Mouse (Mus musculus): ENCODE data around the gene Sardh.

The Sardh gene

GRCm38 (mm10) chr2:27248211-27248610, at the start of gene Sardh:
TSS of gene Sardh (minus strand) at chr2:27248337.
- no peak for ATAC-seq (ENCODE audit: low TSS enrichment)

- no peak for ATAC-seq (ENCODE audit: low TSS enrichment)
Measured at GRCm38 (mm10) chr2:27296656-27297406, 48.7 kb upstream of the Sardh start.

DNA sequence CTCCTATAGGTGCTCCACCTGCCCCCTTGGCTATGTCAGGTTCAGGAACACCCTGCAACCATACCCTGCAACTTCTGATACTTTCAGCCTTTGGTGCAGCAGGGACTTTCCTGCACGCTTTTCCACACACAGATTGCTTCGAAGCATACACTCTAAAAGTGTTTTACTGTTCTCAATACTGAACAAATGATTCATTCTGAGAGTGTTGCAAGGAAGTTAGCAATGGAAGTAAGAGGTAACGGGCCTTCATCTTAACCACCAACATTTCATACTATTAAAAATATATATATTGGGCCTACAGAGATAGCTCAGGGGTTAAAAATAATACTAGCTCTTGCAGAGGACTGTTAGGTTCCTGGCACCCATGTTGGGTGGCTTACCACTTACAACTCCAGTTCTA, 46.6 kb upstream of the Sardh start:
- no peak for ATAC-seq (ENCODE audit: low TSS enrichment)

DNA sequence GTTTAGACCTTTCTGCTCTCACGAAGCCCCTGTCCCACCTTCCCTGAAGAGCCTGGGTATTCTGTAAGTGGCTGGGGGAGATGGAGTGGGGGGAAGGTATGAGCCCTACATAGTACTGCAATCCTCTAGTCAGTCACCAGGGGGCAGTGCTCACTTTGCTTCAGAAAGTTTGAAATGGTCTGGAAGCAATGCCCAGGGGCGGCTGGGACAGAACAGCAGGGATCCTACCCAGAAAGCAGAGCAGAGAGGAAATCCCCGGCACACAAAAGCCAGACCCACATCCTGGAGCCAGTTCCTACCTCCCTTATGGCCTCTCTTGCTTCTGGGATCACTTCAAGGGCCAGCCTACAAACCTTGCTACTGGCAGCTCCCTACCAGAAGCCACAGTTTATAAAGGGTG, 40.9 kb upstream of the Sardh start:
- ATAC-seq (ENCODE audit: low TSS enrichment), result peak; percentile 57

DNA sequence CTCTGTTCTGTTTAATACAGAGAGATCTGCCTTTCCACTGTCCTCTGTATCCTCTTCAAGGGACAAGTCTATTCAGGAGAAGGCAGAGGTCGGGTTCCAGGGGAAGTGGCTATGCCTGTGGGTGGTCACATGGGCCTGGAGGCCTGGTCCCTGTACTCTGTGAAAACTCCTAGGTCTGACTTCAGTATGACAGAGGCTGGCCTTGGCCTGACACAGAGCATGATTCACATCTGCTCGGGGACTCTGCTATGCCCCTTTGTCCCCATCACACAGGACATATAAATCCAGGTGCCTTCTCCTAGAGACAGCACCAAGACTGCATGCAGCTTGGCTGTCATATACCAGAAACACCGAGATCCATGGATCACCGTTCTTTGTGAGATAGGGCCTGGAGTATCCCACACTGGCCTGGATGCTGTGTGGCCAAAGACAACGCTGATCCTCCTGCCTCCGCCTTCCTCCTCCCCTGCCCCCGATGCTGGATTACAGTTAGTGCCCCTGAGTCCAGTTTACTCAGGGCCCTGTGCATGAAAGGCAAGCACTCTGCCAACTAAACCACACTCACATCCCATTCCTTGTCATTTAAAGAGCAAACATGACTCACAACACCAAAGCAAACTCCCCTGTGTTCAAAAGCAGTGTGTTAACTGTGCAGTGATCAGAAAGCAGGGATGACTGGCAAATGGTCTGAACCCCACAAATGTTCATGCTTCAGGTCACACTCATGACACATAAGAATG, 39.0 kb upstream of the Sardh start:
- ATAC-seq (ENCODE audit: low TSS enrichment), result no peak

- no peak for ATAC-seq (ENCODE audit: low TSS enrichment)
Measured at GRCm38 (mm10) chr2:27284441-27284840, 36.3 kb upstream of the Sardh start.

- ATAC-seq (ENCODE audit: low TSS enrichment), result no peak
Measured at GRCm38 (mm10) chr2:27281771-27282170, 33.6 kb upstream of the Sardh start.

GRCm38 (mm10) chr2:27280920-27281611, 32.9 kb upstream of the Sardh start:
- peak; percentile 55; the same call in 1 of the 2 replicates for ATAC-seq (ENCODE audit: low TSS enrichment)

DNA sequence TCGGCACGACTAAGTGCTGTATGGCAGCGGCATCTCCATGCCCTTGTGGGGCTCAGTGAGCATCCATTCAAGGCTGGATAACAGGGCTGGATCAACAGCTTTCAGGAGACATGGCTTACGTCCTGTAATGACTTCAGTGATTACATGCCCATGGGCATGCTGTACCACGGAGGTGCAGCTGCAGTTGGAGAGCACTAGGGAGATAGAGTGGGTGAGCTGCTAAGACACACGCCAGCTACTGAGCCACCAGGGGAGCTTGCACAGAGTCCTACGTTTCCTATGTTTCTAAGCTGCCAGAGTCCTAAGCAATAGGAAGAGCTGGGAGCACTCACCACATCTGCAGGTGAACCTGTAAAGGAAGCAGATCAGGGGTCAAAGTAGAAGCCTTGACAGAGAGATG, 30.7 kb upstream of the Sardh start:
- peak; percentile 62; the same call in 1 of the 2 replicates for ATAC-seq (ENCODE audit: low TSS enrichment)

GRCm38 (mm10) chr2:27268325-27268724, 20.2 kb upstream of the Sardh start:
- ATAC-seq (ENCODE audit: low TSS enrichment), result no peak

- ATAC-seq (ENCODE audit: low TSS enrichment), result no peak
Measured at GRCm38 (mm10) chr2:27265819-27266218, 17.7 kb upstream of the Sardh start.

DNA sequence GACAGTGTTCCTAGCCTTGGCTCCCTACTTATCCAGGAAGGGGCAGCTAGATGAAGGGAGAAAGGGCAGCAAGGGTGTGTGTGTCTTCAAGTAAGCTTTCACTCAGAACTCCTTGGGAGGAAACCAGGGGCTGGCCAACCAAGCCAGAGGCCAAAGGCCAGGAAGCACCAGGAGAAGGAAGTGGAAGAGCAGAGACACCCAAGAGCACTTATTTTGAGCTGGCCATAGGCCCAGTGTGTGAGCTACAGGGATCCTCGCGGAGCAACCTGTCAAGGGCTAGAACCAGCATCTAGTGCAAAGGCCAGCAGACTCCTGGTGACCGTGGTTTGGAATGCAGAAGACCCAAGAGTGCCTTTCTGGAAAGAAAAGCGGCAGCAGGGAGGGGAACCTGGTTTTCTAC, 14.8 kb upstream of the Sardh start:
- no peak for ATAC-seq (ENCODE audit: low TSS enrichment)

GRCm38 (mm10) chr2:27251434-27251833, 3.3 kb upstream of the Sardh start:
- ATAC-seq (ENCODE audit: low TSS enrichment), result no peak

DNA sequence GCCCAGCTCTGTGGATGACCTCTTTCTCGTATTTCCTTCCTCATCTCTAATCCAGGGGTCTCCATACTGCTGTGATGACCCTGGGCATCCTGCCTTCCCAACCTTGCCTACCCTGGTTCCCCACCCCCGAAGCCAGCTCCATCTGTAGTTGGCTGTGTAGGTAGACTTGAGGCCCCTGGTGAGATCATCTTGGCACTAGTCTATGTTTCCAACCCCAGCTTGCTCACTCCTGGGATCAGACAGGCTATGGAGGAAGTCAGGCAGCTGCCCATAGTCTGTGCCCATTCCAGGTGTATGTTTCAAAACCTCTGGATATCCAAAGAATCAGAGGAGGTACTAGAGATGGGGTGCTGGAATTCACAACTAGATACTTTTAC, 662 bp downstream of the Sardh start:
- 0 out of 2 replicates have a peak, but pooled peaks have one; percentile 16 for ATAC-seq (ENCODE audit: low TSS enrichment)

DNA sequence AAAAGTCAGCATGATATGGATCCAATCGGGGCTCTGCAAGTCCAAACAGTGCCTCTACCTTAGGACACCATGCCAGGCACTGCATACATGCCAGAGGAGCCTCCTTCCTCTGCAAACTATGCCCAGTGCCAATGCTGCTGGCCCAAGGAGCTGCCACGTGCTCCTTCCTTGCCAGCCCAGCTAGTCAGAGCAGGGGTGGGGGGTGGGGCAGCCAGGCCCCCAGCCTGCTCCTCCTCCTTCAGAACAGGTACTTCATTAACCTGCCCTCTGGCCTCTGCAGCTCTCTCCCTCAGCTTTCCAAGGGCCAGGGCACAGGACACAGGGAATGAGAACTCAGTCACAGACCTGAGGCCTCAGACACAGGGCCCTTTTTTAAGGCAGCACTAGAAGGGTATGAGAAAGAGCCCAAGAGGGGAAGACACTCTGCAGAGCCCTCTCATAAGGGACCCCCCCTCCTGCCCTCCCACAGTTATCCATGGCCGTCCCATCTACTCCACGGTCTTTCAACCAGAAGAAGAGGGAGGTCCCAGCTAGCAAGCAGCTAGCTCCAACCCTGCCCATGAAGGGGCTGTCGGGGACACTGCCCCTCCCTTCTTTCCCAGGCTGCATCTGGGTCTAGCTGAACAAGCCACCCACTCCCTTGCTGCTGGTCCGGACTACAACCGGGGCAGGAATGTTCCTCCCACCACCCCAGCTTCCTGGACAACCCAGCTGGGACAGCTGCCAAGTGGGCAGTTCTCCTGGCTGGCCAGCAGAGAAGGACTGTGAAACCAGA, 1.2 kb downstream of the Sardh start:
- peak; percentile 91 for ATAC-seq (ENCODE audit: low TSS enrichment)

DNA sequence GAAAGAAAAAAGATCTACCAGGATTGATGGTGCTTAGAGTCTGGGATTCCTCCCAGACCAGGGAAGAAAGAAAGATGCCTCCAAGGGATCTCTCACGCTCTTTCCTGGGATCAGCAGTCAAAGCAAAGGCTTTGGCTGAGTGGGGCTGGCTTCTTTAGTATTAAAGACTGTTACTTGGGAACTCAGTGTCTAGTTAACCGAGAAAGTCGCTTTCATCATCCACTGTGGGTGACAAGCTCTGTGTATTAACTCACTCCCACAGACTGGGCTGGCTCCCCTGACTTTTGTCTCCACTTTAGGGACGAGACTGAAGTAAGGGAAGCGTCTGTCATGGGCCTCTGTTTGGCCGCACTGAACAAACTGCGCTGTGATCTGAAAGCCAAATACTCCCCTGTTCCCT, 2.2 kb downstream of the Sardh start:
- ATAC-seq (ENCODE audit: low TSS enrichment), result no peak

GRCm38 (mm10) chr2:27237342-27237741, 10.8 kb downstream of the Sardh start:
- ATAC-seq (ENCODE audit: low TSS enrichment), result 0 out of 2 replicates have a peak, but pooled peaks have one; percentile 17

DNA sequence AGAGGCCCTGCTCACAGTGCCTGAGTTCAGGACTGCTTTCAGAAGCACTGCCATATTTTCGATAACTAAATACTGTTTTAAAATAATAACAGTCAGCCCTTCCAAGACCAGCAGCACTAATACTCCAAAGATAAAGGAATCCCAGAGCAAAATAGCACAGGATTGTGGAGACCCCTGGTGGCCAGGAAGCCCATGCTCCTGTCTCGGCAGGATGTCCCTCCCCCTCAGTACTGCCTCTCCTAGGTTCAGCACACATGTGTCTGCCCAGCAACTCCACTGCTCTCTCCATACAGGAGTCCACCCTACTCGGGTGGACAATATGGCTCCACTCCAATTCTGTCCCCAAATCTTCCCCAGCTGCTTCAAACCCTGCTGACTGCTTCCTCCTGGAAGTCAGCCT, 12.4 kb downstream of the Sardh start:
- ATAC-seq (ENCODE audit: low TSS enrichment), result peak; percentile 58

DNA sequence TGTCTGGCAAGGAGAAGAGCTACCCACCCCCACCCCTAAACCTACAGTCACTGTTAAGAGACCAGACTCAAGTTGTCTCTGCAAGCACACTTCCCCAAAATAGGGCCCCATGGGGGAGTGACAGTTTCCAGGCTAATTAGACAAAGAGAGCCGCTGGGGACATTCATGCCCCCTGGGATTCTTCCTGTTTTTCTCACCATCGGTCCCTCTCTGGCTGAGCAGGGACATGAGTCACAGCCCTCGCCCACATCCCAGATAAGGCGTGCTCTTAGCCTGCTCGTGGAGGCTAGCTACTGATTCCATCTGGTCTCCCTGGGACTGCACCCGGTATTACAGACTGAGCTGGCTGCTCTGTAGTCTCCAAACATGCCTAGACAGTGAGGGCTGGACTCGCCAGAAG, 15.8 kb downstream of the Sardh start:
- ATAC-seq (ENCODE audit: low TSS enrichment), result peak; percentile 70

GRCm38 (mm10) chr2:27229481-27230105, 18.5 kb downstream of the Sardh start:
- ATAC-seq (ENCODE audit: low TSS enrichment), result no peak

DNA sequence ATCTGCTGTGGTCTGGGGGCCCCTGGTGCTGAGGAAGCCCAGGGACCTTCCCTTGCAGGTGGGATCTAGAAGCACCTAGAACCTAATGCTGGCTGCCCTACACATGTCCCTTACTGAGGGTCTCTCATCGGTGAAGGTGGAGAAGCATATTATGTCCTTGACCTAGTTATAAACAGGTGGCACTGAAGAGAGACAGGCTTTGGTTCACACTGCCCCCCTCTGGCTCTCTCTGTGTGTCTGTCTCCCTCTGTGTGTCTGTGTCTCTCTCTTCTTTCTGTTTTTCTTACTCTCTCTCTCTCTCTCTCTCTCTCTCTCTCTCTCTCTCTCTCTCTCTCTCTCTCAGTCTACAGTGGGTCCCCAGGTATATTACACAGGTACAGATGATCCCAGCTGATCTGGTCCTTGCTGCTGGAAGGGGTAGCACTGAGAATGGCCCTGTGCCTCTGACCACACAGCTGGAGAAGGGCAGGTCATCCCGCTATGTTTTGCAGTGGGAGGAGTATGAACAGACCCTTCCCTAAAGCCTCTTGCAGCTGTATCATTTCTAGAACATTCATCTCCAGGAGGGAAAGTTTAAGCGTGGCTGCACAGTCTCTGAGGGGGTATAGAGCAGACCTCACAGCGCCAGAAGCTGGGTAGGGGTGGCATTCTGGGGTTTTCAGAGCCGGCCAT, 19.2 kb downstream of the Sardh start:
- ATAC-seq (ENCODE audit: low TSS enrichment), result no peak

All from frontal cortex, adult (tissue).